Mouse (Mus musculus): ENCODE data around the gene Fkbp1b.

DNA sequence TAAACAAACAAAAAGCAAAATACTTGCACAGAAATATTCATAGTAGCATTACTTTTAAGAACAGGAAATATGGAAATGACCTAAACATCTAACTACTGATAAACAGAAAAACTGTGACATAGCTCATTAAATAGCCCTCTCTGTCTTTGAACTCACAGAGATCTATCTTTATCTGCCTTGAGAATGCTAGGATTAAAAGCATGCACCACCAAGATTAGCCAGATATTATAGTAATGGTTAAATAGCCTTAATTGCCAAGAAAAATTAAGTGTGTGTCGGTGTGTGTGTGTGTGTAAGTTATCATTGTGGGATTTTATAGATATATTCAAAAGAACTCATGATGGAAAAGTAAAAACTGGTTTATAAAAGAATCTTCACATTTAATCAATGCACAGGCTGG is 48.5 kb upstream of the Fkbp1b start:
- TF ChIP-seq CTCF (IDR thresholded peaks at IDR 0.05; ENCODE audit: extremely low read depth, insufficient read depth, insufficient read length, insufficient replicate concordance) = no peak
- no peak for TF ChIP-seq POLR2A (IDR thresholded peaks at IDR 0.05; ENCODE audit: low read depth, low read length)
